ENCODE assay signal across 9 mouse cellular contexts in genomic region chr12:31374603-31375282, GRCm38 (mm10). TPM values are rescaled to one million over a fixed set of nuclear protein-coding genes. Genes with fewer than 3 reads are reported as not detected.
A peak's percentile ranks its signal among the peaks of the same experiment; 100 is the strongest.
DNase-seq lines count a peak whose midpoint lies in the region; ATAC-seq and TF ChIP-seq lines count a peak whose summit lies in the region.
"Had no signal": no experiment of that assay in that cellular context is flagged by ENCODE, and none has a peak within 500 bp of the region (broad histone marks: within the 10 kb centered on the region; RNA-seq: fewer than 3 reads in every experiment).

No protein-coding gene starts in this region.

- WGBS in forebrain, embryonic 11.5 days = 35% methylated on average over 9 of the region's 9 CpGs
- 30% methylated on average over 9 of the region's 9 CpGs for WGBS in lung, embryonic 14.5 days
- 38% methylated on average over 9 of the region's 9 CpGs for WGBS in neural tube, embryonic 15.5 days

- no peaks in the 10 kb centered on the region; a peak in 1 of 4 replicates for H3K27me3 ChIP-seq in MEL (ENCODE audit: control insufficient read depth in 1 of 2, insufficient read depth in 2 of 2, low read length in 2 of 2)
- no peaks in the 10 kb centered on the region for H3K27me3 ChIP-seq in forebrain, embryonic 11.5 days (ENCODE audit: control insufficient read depth, insufficient read depth, low read length)
- H3K27me3 ChIP-seq in lung, embryonic 14.5 days (ENCODE audit: insufficient read depth, low read length) = no peaks in the 10 kb centered on the region
- H3K27me3 ChIP-seq in neural tube, embryonic 15.5 days (replicated peaks) = no peaks in the 10 kb centered on the region

- H3K27ac ChIP-seq in MEL (ENCODE audit: control insufficient read depth, low read depth, low read length) = no peak overlapping the region
- H3K27ac ChIP-seq in forebrain, embryonic 11.5 days (ENCODE audit: low read depth, low read length) = no peak overlapping the region
- no peak overlapping the region for H3K27ac ChIP-seq in lung, embryonic 14.5 days (ENCODE audit: low read depth)
- no peak overlapping the region for H3K27ac ChIP-seq in neural tube, embryonic 15.5 days (replicated peaks)
- H3K27ac ChIP-seq: macrophage had no signal

- no peak for TF ChIP-seq EP300 in MEL (IDR thresholded peaks at IDR 0.05; ENCODE audit: low read depth in 1 of 2, low read length in 2 of 2)

- peak; percentile 74 to 86 (median 75) for TF ChIP-seq CTCF in MEL (IDR thresholded peaks at IDR 0.05 in 2 of 3, conservative IDR thresholded peaks at IDR 0.05 in 1 of 3; ENCODE audit: control insufficient read depth in 1 of 3, insufficient read depth in 1 of 3, low read depth in 2 of 3, low read length in 3 of 3, poor library complexity in 1 of 3, severe bottlenecking in 1 of 3)
- peak; percentile 83 for TF ChIP-seq CTCF in lung, embryonic 14.5 days (IDR thresholded peaks at IDR 0.05; ENCODE audit: low read depth)

- no peak for TF ChIP-seq POLR2A in MEL (IDR thresholded peaks at IDR 0.05; ENCODE audit: control insufficient read depth in 1 of 2, insufficient read depth in 1 of 2, low read depth in 1 of 2, low read length in 2 of 2, poor library complexity in 1 of 2)

- peak; percentile 83 for TF ChIP-seq RAD21 in MEL (IDR thresholded peaks at IDR 0.05; ENCODE audit: low read depth, low read length)

- intact Hi-C loops in heart, postnatal 25 days (cut with DNase I) = loop anchor here (10.0 kb wide), 3 partner anchors 130 to 550 kb away; no protein-coding TSS in a partner anchor

- H3K4me3 ChIP-seq in MEL (ENCODE audit: control insufficient read depth in 1 of 2, insufficient read depth in 1 of 2, low read depth in 2 of 2, low read length in 2 of 2) = peak overlapping the region; percentile 0 to 39; a peak in 3 of 4 replicates
- H3K4me3 ChIP-seq in forebrain, embryonic 11.5 days (ENCODE audit: low read depth, low read length) = no peak overlapping the region
- H3K4me3 ChIP-seq in lung, embryonic 14.5 days (ENCODE audit: low read depth, low read length) = no peak overlapping the region
- 0 out of 2 replicates have a peak overlapping the region, but pooled peaks have one; percentile 20 for H3K4me3 ChIP-seq in neural tube, embryonic 15.5 days (replicated peaks)

- DNase-seq in MEL (ENCODE audit: low read depth, low spot score) = peak; percentile 83
- DNase-seq in c-Kit-positive CD71-negative TER-119-negative erythroid progenitor cells, embryonic 14.5 days (ENCODE audit: low read depth) = peak; percentile 70
- peak; percentile 78 for DNase-seq in forebrain, embryonic 11.5 days (ENCODE audit: low spot score)
- DNase-seq in heart, postnatal 25 days (ENCODE audit: low spot score) = peak; percentile 28
- DNase-seq in kidney, postnatal 4 days = peak; percentile 73 to 82
- DNase-seq in lung, embryonic 14.5 days = peak; percentile 90
- DNase-seq in thymus, postnatal 14 days = peak; percentile 53

- ATAC-seq in forebrain, embryonic 11.5 days (replicated peaks; ENCODE audit: low FRiP score) = peak; percentile 78
- peak; percentile 67; the same call in 1 of the 2 replicates for ATAC-seq in lung, embryonic 14.5 days (ENCODE audit: insufficient read depth)
- ATAC-seq in neural tube, embryonic 15.5 days (ENCODE audit: low FRiP score) = peak; percentile 88

- peak overlapping the region; percentile 46 for H3K9ac ChIP-seq in MEL (ENCODE audit: control insufficient read depth, low read depth, low read length, poor library complexity, severe bottlenecking)
- no peak overlapping the region for H3K9ac ChIP-seq in forebrain, embryonic 11.5 days (ENCODE audit: low read length)
- no peak overlapping the region for H3K9ac ChIP-seq in lung, embryonic 14.5 days
- no peak overlapping the region; the same call in 1 of the 2 replicates for H3K9ac ChIP-seq in neural tube, embryonic 15.5 days (replicated peaks)

- peaks cover 0 to 7% of the 10 kb centered on the region in 2 experiments; a peak in 2 of 4 replicates for H3K36me3 ChIP-seq in MEL (ENCODE audit: control insufficient read depth in 1 of 2, insufficient read depth in 2 of 2, low read length in 2 of 2)
- no peaks in the 10 kb centered on the region for H3K36me3 ChIP-seq in forebrain, embryonic 11.5 days (ENCODE audit: control insufficient read depth, insufficient read depth, low read length)
- no peaks in the 10 kb centered on the region for H3K36me3 ChIP-seq in lung, embryonic 14.5 days (ENCODE audit: insufficient read depth)
- no peaks in the 10 kb centered on the region for H3K36me3 ChIP-seq in neural tube, embryonic 15.5 days

- H3K4me1 ChIP-seq in MEL (ENCODE audit: control insufficient read depth in 1 of 2, insufficient read depth in 2 of 2, low read length in 2 of 2) = 0 out of 4 replicates have a peak, but pooled peaks cover 0 to 2% of the 10 kb centered on the region in 2 experiments
- no peaks in the 10 kb centered on the region for H3K4me1 ChIP-seq in forebrain, embryonic 11.5 days (replicated peaks; ENCODE audit: control insufficient read depth, insufficient read depth, low read length)
- H3K4me1 ChIP-seq in lung, embryonic 14.5 days (ENCODE audit: insufficient read depth) = peaks cover 10% of the 10 kb centered on the region; the same call in 1 of the 2 replicates
- peaks cover 20% of the 10 kb centered on the region for H3K4me1 ChIP-seq in neural tube, embryonic 15.5 days

- H3K9me3 ChIP-seq in MEL (replicated peaks; ENCODE audit: insufficient read depth, low read length) = no peaks in the 10 kb centered on the region
- H3K9me3 ChIP-seq in forebrain, embryonic 11.5 days (ENCODE audit: control insufficient read depth, low read length) = no peaks in the 10 kb centered on the region
- H3K9me3 ChIP-seq in lung, embryonic 14.5 days (ENCODE audit: low read depth, low read length) = no peaks in the 10 kb centered on the region
- H3K9me3 ChIP-seq in neural tube, embryonic 15.5 days (replicated peaks) = no peaks in the 10 kb centered on the region

- no peaks in the 10 kb centered on the region for H3K79me2 ChIP-seq in MEL (ENCODE audit: control insufficient read depth, insufficient read depth, low read length, poor library complexity)

- H3K4me2 ChIP-seq in forebrain, embryonic 11.5 days (ENCODE audit: low read depth, low read length, severe bottlenecking) = no peak overlapping the region
- H3K4me2 ChIP-seq in lung, embryonic 14.5 days = no peak overlapping the region
- peak overlapping the region; percentile 53 for H3K4me2 ChIP-seq in neural tube, embryonic 15.5 days

TF ChIP-seq in MEL, 35 proteins besides CTCF, POLR2A, EP300 and RAD21:
- TF ChIP-seq MYC (IDR thresholded peaks at IDR 0.05; ENCODE audit: low read depth, low read length) = no peak
- TF ChIP-seq SMC3 (IDR thresholded peaks at IDR 0.05; ENCODE audit: low read depth, low read length) = peak; percentile 59
- TF ChIP-seq MYB (IDR thresholded peaks at IDR 0.05; ENCODE audit: low read depth, low read length) = no peak
- no peak for TF ChIP-seq GABPA (IDR thresholded peaks at IDR 0.05; ENCODE audit: low read depth, low read length)
- peak; percentile 20; the same call in 1 of the 2 replicates for TF ChIP-seq ZC3H11A (IDR thresholded peaks at IDR 0.05; ENCODE audit: low read depth, low read length)

RNA-seq across cellular contexts. Expression of gene Slc26a3, which starts 15.9 kb away (rescaled TPM):
- total RNA-seq in MEL (2012; rRNA removed) = not detected in 2 replicates
- polyA plus RNA-seq in MEL (2012; ENCODE audit: insufficient read depth in 1 of 2, insufficient read length in 2 of 2, low read depth in 1 of 2, low replicate concordance in 2 of 2, missing spikeins in 1 of 2) = under 1 TPM in 1 of 2 experiments, not detected in 1; 0.07 TPM
- not detected in 2 replicates for polyA plus RNA-seq in forebrain, embryonic 11.5 days (2014; fragmentation: Nextera tagmentation; extraction: Ambion mirVana)
- total RNA-seq in heart, postnatal 25 days (2021) = 1 to 10 TPM; 2.1 to 2.3 TPM
- not detected in 2 replicates for polyA plus RNA-seq in lung, embryonic 14.5 days (2014; fragmentation: Nextera tagmentation; extraction: Ambion mirVana)
- 0.37 and 0.72 TPM in 2 replicates for polyA plus RNA-seq in neural tube, embryonic 15.5 days (2015; fragmentation: Nextera tagmentation; extraction: Ambion mirVana)
- polyA plus RNA-seq: macrophage had no signal

RNA-seq across cellular contexts. Expression of gene Dld, which starts 23.5 kb away (rescaled TPM):
- 112 TPM in 2 replicates for total RNA-seq in MEL (2012; rRNA removed)
- polyA plus RNA-seq in MEL (2012; ENCODE audit: insufficient read depth in 1 of 2, insufficient read length in 2 of 2, low read depth in 1 of 2, low replicate concordance in 2 of 2, missing spikeins in 1 of 2) = 100 to 1,000 TPM; 131 to 229 TPM
- 133 and 142 TPM in 2 replicates for polyA plus RNA-seq in forebrain, embryonic 11.5 days (2014; fragmentation: Nextera tagmentation; extraction: Ambion mirVana)
- 100 to 1,000 TPM; 420 to 439 TPM for total RNA-seq in heart, postnatal 25 days (2021)
- 124 and 128 TPM in 2 replicates for polyA plus RNA-seq in lung, embryonic 14.5 days (2014; fragmentation: Nextera tagmentation; extraction: Ambion mirVana)
- polyA plus RNA-seq in neural tube, embryonic 15.5 days (2015; fragmentation: Nextera tagmentation; extraction: Ambion mirVana) = 124 and 131 TPM in 2 replicates

Comparison
In these comparisons a context has a peak if more than half of its experiments do, and no peak if none do; other contexts are left out.
1. DNase-seq: peak in every context shown above with its lines; median percentile 90 in lung, embryonic 14.5 days; 83 in MEL; 78 in forebrain, embryonic 11.5 days; 78 in kidney, postnatal 4 days; 70 in c-Kit-positive CD71-negative TER-119-negative erythroid progenitor cells, embryonic 14.5 days; 53 in thymus, postnatal 14 days; 28 in heart, postnatal 25 days.
2. H3K4me3 ChIP-seq: peak in MEL (2 of 2) and neural tube, embryonic 15.5 days (single experiment); none in forebrain, embryonic 11.5 days (single experiment) and lung, embryonic 14.5 days (single experiment).
3. Peak in every context shown above with its lines, with median percentiles within 50 percentile points of each other: ATAC-seq.